Mouse (Mus musculus) lung, adult 2 months (tissue): ENCODE measurements around the gene Fahd2a.

Experiments
- CTCF ChIP-seq: fragments of 200-500 bp; IDR thresholded peaks from 2 replicates; pipeline ENCODE4 v1.5.1; 2011; ENCODE audit warnings: mild to moderate bottlenecking, low read length, control low read depth; ENCODE audit not compliant: insufficient read depth
- POLR2A ChIP-seq: fragments of 200-500 bp; IDR thresholded peaks from 2 replicates; pipeline ENCODE4 v1.6.1; 2011; ENCODE audit warnings: low read depth, mild to moderate bottlenecking, control low read depth, low read length, borderline replicate concordance; ENCODE audit errors: extremely low read depth

- TF ChIP-seq CTCF = no peak
- no peak for TF ChIP-seq POLR2A
Measured at GRCm38 (mm10) chr2:127482533-127482911, 38.2 kb upstream of the Fahd2a start.
